Mouse (Mus musculus): Measurements from ENCODE around the gene Pcbd1. TPM values are rescaled to one million over a fixed set of nuclear protein-coding genes. Genes with fewer than 3 reads are reported as not detected.
"Not testable (repeated sequence)": the region's sequence is repeated elsewhere in the genome, so short reads cannot be mapped to it uniquely, and the experiment has no call there.

The Pcbd1 gene
- total and polyA plus RNA-seq, 3 experiments: 1.9 to 22.0 (median 18.6) TPM

GRCm38 (mm10) chr10:61091866-61092265 lies 2.7 kb downstream of the Pcbd1 start:
- no peak for DNase-seq

- no peak for DNase-seq
These were observed 14.5 kb downstream of the Pcbd1 start for GRCm38 (mm10) chr10:61103564-61104114.

GRCm38 (mm10) chr10:61114246-61114720 lies 25.2 kb downstream of the Pcbd1 start:
- no peak for DNase-seq

GRCm38 (mm10) chr10:61121732-61122131 lies 32.6 kb downstream of the Pcbd1 start:
- DNase-seq: not testable (repeated sequence)

- DNase-seq: no peak
These were observed 34.3 kb downstream of the Pcbd1 start for GRCm38 (mm10) chr10:61123276-61123913.

- DNase-seq: no peak
These were observed 35.3 kb downstream of the Pcbd1 start for GRCm38 (mm10) chr10:61124462-61124861.

GRCm38 (mm10) chr10:61128701-61129365 lies 39.7 kb downstream of the Pcbd1 start:
- no peak for DNase-seq

GRCm38 (mm10) chr10:61130959-61131358 lies 41.8 kb downstream of the Pcbd1 start:
- DNase-seq: no peak

- DNase-seq: no peak
These were observed 44.9 kb downstream of the Pcbd1 start for GRCm38 (mm10) chr10:61134041-61134440.

- no peak for DNase-seq
These were observed 46.2 kb downstream of the Pcbd1 start for GRCm38 (mm10) chr10:61135226-61135839.

GRCm38 (mm10) chr10:61137567-61137966 lies 48.4 kb downstream of the Pcbd1 start:
- DNase-seq: no peak

GRCm38 (mm10) chr10:61143343-61143742 lies 54.2 kb downstream of the Pcbd1 start:
- DNase-seq: no peak

Small RNA genes within 50 kb of the gene (microRNA-seq; reads per million reads assigned to microRNA genes)
- gene Gm44308: 0 reads per million in 2 experiments

Other genes with a start within 250 kb of the Pcbd1 start
- 100 to 1,000 TPM in 1 of 2 experiments, 10 to 100 TPM in 1; 67.2 to 106 TPM for gene Sgpl1, start 58.4 kb downstream of the Pcbd1 start, total RNA-seq (2021)
- 16.2 and 18.0 TPM in 2 replicates for gene Sgpl1, start 58.4 kb downstream of the Pcbd1 start, polyA plus RNA-seq (2012; rRNA removed)
- gene Tbata, start 82.6 kb downstream of the Pcbd1 start, total RNA-seq (2021): not detected
- gene Tbata, start 82.6 kb downstream of the Pcbd1 start, polyA plus RNA-seq (2012; rRNA removed): not detected in 2 replicates
- 1 to 10 TPM; 2.1 TPM for gene Adamts14, start 184.1 kb downstream of the Pcbd1 start, total RNA-seq (2021)
- gene Adamts14, start 184.1 kb downstream of the Pcbd1 start, polyA plus RNA-seq (2012; rRNA removed): 2.9 and 3.2 TPM in 2 replicates
- under 1 TPM; 0.17 to 0.24 TPM for gene Prf1, start 208.5 kb downstream of the Pcbd1 start, total RNA-seq (2021)
- 0.39 and 0.48 TPM in 2 replicates for gene Prf1, start 208.5 kb downstream of the Pcbd1 start, polyA plus RNA-seq (2012; rRNA removed)